Mouse (Mus musculus) adrenal gland, postnatal 10 days (tissue): ENCODE results near the gene Ap4e1. TPM values are rescaled to one million over a fixed set of nuclear protein-coding genes. Genes with fewer than 3 reads are reported as not detected.

Source experiments
- DNase-seq: peaks from one replicate; pipeline ENCODE4 v3.0.0; 2021; ENCODE audit warnings: mixed read lengths
- long read RNA-seq, 2 experiments: library from polyadenylated mRNA; stranded (forward); transcript quantifications; one replicate each; pipeline ENCODE4 v2.0.0; 2021
- total RNA-seq, 2 experiments: library from RNA; stranded (reverse); gene quantifications; 2 replicates each; pipeline ENCODE4 v1.2.3; 2021

Ap4e1 gene
- 10 to 100 TPM in 1 of 2 experiments, 1 to 10 TPM in 1; 8.9 to 12.8 TPM for total RNA-seq
- long read RNA-seq, experiment 1, full-length matches to known transcripts: 1 of 3 reads
- long read RNA-seq, experiment 1, partial matches to known transcripts: 0 of 3 reads
- long read RNA-seq, experiment 1, other reads (novel, unspliced or antisense): 2 of 3 reads
- long read RNA-seq, experiment 2: 0 reads

DNA sequence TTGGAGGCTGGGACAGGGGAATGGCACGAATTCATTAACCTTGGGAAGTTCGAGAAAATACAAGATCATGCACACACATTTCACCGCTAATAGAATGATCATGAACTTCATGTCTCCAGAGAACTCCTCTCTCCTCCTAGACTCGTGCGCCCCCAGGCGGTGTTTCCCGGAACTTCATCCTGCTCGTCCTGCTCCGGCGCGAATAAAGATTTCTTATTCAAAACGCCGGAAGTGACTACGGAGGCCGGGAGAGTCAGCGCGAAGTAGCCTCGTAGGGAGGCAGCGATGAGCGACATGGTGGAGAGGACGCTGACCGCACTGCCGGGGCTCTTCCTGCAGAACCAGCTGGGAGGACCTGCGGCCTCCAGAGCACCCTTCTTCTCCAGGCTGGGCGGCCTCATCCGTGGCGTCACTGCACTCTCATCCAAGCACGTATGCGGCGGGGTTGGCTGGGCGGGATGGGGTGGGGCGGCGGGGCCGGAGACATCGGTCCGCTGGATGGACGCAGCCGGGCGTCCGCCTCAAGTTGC lies at the start of gene Ap4e1:
Gene Ap4e1, plus strand, starts transcription at position 249 of the 530 bp plus-strand sequence.
- DNase-seq: peak; percentile 98

DNA sequence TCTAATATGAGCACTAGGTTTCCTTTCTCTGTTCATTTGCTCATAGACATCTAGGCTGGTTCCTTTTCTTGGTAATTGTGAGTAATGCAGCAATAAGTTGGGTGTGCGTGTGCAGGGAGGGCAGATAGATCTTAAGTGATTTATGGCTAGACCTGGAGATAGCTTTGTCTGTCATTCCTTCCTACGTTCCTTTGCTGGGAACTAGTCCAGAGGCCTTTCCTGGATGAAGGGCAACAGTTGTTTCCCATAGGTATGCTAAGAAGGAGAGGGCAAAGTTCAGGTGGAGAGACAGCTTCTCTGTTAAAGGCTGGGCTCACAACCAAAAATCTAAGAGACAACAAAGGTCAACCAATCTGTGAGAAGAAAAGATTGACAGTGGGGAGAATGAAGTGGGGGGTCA lies 46.8 kb upstream of the Ap4e1 start:
- no peak for DNase-seq

DNA sequence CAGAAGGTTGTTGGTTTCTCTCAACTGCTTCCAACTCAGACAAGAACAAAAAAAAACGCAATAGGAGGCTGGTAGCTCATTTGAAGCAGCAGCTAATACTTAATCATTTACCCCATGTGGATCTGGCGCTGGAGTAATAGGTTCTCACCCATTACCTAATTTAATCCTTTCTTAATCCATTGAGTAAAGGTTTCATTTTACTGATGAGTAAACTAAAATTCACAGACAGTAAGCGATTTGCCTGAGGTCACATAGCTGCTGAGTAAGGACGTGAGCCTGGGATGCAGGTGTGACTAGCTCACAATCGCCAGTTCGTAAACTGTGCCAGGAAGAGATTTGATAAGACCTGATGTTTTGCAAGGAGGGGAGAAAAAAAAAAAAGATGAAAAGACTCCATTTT lies 31.1 kb upstream of the Ap4e1 start:
- DNase-seq: no peak

DNA sequence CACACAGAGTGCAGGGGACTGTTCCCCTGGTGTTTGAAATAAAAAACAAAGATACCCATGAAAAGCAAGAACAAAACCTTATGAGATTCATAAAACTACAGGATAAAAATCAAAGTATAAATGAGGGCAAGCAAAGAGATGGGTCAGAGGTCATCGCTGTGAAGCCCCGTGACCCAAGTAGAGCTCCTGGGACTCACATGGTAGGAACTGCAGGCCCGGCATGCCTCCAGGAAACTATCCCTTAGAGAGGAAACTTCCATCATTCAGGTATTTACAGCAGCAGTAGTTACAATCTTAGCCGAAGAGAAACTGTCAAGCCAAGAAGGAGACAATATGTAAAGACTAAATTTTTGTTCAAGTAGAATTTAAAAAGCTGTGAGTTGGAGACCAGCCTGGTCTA lies 25.3 kb upstream of the Ap4e1 start:
- peak; percentile 55 for DNase-seq

DNA sequence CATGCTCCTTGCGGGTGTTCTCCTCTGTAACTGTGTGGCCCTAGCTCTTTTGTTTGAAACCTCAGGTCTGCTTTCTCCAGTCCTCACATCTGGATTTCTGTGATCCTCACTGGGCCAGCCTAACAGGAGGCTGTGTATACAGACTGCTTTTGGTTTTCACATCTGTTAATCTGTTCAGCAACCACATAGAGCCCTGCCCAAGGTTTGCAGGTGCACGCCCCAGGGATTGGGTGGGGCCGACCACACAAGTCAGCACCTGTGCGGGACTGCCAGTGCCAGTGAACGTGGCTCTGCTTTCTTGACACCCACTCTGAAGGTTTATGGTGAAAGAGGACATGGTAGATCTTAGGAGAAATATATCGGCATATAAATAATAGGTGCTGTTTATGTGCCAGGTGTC lies 18.6 kb upstream of the Ap4e1 start:
- no peak for DNase-seq

DNA sequence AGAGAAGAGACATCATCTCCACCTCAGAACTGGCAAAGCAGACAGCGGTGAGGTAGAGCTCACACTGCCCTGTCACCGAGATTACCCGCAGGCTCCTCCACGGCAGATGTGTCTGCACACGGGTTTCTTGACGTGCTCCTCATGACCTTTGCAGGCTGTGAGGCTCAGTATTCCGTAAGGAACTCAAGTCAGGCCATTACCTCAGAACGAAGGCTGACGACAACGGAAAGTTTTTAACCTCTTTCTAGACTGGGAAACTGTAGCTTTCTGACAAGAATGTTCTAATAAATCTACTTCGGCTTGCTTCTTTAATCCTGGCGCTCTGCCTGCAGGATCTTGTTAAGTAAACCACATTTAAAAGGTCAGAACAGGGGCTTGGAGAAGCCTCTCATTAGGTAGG lies 15.8 kb upstream of the Ap4e1 start:
- peak; percentile 30 for DNase-seq

GRCm38 (mm10) chr2:126994384-126995166 lies 13.9 kb upstream of the Ap4e1 start:
- no peak for DNase-seq

- DNase-seq: peak; percentile 75
These were observed 11.8 kb upstream of the Ap4e1 start for GRCm38 (mm10) chr2:126996737-126997136.

DNA sequence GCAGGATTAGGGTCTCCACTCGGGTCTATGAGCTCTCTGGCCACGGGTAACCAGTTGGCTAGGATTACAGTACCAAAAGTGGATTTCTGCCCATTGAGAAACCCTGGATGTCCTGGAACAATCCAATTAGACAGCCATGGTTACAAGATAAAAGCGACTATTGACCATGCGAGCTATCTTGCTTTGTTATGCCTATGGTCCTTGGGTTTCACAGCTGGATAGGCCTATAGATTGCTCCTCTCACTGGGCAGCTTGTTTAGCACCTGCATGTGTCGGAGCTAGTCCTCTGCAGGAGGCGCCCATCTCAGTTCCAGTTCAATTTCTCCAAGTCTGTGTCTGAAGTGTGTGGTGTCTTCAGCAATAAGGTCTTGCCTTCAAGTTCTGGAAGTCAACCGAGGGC lies 10.3 kb upstream of the Ap4e1 start:
- DNase-seq: no peak

DNA sequence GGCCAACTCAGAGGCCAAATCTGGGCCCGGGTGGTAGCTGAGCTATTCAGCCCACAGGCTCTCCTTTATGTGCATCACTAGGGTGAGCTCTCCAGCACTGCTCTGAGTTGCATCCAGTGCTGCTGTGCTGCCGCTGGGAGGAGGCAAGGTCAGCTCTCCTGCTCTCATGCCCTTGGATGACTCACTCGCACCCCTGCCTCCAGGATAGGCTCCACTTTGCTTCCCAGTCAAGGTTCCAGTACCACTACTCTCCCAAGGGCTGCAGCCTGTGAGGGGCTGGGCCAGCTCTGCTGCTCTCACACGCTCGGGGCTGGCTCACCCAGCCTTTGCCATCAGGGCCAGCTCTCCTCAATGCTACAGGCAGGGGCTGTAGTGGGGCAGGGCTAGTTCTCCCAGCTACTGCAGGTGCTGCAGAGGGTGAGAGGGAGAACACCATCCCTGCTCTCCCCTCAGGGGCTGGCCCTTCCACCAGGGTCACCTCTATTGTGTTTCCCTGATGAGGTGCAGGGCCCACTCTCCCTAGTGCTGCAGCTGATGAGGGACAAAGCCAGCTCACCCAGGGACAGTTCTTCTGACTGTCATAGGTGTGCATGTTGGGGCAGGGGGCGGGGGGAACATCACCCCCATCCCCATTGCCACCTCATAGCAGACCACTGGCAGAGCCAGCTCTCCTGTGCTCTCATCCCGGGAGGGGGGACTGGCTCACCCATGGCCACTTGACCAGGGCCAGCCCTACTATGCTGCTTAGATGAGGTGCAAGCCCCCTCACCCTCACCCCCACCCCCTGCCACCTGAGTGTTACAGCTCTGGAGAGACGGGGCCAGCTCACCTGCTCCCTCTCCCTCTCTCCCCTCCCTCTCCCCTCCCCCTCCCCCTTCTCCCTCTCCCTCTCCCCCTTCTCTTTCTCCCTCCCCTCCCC lies 7.9 kb upstream of the Ap4e1 start:
- peak; percentile 57 for DNase-seq

- DNase-seq: no peak
These were observed 4.5 kb upstream of the Ap4e1 start for GRCm38 (mm10) chr2:127004046-127004445.

- DNase-seq: peak; percentile 81
These were observed 1.7 kb upstream of the Ap4e1 start for GRCm38 (mm10) chr2:127006634-127007370.

DNA sequence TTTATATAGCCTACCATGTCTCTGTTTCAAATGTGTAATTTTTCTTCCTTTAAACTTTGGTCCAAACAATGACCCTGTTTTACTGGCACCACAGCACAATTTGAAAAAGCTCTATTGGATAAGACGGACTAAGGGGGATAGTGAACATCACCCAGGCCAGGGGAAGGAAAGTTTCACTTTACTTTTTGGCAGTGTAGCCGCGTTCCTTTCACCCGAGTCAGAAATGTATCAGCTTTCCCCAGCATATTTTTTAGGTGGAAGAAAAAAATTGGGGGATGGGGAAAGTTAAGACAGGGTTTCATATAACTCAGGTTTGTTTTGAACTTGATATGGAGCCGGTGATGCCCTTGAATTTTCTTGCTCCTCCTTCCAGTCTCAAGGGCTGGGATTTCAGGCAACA lies 1.0 kb upstream of the Ap4e1 start:
- DNase-seq: no peak

- DNase-seq: no peak
These were observed 26.6 kb downstream of the Ap4e1 start for GRCm38 (mm10) chr2:127035006-127035605.

GRCm38 (mm10) chr2:127037299-127037698 lies 28.8 kb downstream of the Ap4e1 start:
- DNase-seq: peak; percentile 71

DNA sequence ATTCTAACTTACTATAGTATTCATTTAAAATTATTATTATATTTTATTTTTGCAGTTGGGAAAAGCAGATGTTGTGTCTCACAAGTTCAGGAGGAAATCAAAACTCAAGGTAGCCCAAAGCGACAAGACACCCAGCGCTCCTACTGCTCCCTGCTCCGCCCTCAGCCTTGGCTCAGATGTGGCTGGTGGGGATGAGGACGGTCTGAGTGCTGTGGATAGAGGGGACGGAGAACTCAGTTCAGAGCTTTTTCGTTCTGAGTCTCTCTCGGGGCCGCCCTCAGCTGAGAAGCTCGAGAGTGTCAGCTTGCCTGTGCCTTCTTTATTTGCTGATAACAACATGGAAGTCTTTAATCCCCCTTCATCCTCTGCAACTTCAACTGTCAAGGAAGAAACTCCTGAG lies 53.0 kb downstream of the Ap4e1 start:
- no peak for DNase-seq

DNA sequence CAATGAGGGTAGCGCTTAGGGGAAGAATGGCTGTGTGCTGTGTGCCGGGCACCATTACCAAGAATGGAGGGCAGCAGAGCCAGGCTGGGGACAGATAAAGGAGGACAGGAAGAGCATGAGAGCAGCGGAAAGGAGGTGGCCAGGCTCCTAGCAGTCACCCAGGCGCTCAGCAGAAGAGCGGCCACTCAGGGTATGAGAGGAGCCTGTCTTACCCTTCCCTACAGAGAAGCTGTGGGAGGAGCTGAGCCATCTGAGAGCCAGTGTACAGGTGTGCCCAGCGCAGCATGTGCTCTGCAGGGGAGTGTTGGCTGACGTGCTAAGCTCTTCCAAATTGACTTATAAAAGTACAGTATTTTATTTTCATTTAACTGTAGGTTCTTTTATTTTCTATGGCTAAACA lies 60.3 kb downstream of the Ap4e1 start:
- DNase-seq: no peak

- peak; percentile 10 for DNase-seq
These were observed 61.4 kb downstream of the Ap4e1 start for GRCm38 (mm10) chr2:127069781-127070434.

GRCm38 (mm10) chr2:127070435-127070841 lies 61.9 kb downstream of the Ap4e1 start, which contains the start of gene Blvra:
TSS of gene Blvra (plus strand) at chr2:127070665.
- peak; percentile 92 for DNase-seq

DNA sequence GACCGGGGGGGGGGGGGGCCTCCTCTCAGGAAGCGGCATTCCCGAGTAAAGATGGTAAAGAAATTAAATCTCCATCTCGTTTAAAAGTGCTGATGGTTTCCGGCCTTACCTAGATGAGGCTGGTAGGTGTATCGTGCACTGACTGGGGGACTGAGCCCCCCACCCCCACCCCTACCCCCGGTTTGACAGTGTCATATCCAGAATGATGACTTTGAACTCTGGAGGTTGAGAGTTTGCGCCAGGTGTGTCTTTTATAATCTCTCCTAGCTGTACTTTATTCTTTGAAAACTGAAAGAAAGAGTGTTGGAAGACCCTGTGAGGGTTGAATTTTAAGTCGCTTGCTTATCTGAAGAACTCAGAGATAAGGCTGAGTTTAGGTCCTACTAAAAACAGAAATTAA lies 62.4 kb downstream of the Ap4e1 start:
- DNase-seq: no peak

- no peak for DNase-seq
These were observed 65.6 kb downstream of the Ap4e1 start for GRCm38 (mm10) chr2:127074116-127074515.
